Mouse (Mus musculus) kidney, adult 2 months (tissue): ENCODE results near the gene Mcpt8.

Source experiments
- CTCF ChIP-seq: fragments of 200-500 bp; conservative IDR thresholded peaks from 2 replicates; pipeline ENCODE4 v1.5.1; 2011; ENCODE audit warnings: low read depth, mild to moderate bottlenecking, control low read depth, low read length, moderate library complexity, mixed read lengths; ENCODE audit not compliant: insufficient read depth, insufficient read length
- POLR2A ChIP-seq: fragments of 200-500 bp; IDR thresholded peaks from one replicate; pipeline ENCODE4 v1.6.1; 2011; ENCODE audit warnings: low read depth, low read length, control low read depth

GRCm38 (mm10) chr14:56082016-56082415 lies 3.1 kb downstream of the Mcpt8 start:
- TF ChIP-seq POLR2A = no peak
- TF ChIP-seq CTCF = no peak
